Mouse (Mus musculus) left cerebral cortex, adult 18-20 months (tissue): ENCODE data around the gene Tex45. TPM values are rescaled to one million over a fixed set of nuclear protein-coding genes. Genes with fewer than 3 reads are reported as not detected.

Experiments used
- DNase-seq, 2 experiments: peaks; one replicate each; pipeline ENCODE4 v3.0.0; 2021 to 2022; ENCODE audit warnings: low spot score in 2 of 2, mixed read lengths in 1 of 2
- total RNA-seq, 2 experiments: library from RNA; stranded (reverse); gene quantifications; 2 replicates each; pipeline ENCODE4 v1.2.3; 2021

The Tex45 gene
- total RNA-seq, 2 experiments from 2014 or later = not detected

- DNase-seq = no peak
Measured at GRCm38 (mm10) chr8:3483546-3483945, 12.9 kb downstream of the Tex45 start.

- DNase-seq = no peak
Measured at GRCm38 (mm10) chr8:3485192-3485591, 14.5 kb downstream of the Tex45 start.

- peak; percentile 58 to 70 for DNase-seq
Measured at GRCm38 (mm10) chr8:3492901-3493844, 22.5 kb downstream of the Tex45 start, which contains the start of gene Zfp358. Gene Zfp358 (plus strand): TSS chr8:3493138.

DNA sequence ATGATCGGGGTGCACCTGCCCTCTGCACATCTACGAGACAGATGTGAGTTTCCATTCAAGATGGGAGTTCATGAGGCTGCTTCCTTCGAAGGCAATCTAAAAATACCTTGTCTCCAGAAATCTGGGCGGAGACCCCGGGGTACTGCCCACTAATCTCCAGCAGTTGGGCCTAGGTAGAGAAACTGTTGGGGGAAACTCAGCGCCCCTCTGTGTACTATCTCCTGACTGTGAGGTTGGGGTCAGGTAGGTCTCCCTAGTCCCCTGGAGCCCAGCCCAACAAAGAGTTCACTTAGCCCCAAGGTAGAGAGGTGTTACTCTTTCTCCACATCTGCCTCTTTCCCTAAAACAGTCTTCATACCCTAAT lies 23.2 kb downstream of the Tex45 start:
- DNase-seq = no peak

DNA sequence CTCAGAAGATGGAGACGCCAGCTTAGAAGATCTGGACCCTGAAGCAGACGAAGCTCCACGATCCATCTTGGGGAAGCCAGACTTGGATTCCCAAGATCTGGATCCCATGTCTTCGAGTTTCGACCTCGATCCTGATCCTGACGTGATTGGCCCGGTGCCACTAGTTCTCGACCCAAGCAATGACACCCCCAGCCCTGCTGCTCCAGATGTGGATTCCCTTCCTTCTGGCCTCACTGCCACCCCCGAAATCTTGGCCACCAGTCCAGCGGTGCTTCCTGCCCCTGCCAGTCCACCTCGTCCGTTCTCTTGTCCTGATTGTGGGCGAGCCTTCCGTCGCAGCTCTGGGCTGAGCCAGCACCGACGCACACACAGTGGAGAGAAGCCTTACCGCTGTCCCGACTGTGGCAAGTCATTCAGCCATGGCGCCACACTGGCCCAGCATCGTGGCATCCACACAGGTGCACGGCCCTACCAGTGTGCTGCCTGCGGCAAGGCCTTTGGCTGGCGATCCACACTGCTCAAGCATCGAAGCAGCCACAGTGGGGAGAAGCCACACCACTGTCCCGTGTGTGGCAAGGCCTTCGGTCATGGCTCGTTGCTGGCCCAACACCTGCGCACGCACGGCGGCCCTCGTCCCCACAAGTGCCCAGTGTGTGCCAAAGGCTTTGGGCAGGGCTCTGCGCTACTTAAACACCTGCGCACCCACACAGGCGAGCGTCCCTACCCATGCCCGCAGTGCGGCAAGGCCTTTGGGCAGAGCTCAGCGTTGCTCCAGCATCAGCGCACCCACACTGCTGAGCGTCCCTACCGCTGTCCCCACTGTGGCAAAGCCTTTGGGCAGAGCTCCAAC lies 25.1 kb downstream of the Tex45 start:
- DNase-seq = no peak

DNA sequence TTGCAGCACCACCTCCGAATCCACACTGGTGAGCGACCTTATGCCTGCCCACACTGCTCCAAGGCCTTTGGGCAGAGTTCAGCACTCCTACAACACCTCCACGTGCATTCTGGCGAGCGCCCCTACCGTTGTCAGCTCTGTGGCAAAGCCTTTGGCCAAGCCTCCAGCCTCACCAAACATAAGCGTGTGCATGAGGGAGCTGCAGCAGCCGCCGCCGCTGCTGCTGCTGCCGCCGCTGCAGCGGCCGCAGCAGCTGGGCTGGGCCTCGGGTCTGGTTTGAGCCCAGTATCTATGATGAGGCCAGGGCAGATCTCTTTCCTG lies 25.7 kb downstream of the Tex45 start:
- no peak for DNase-seq

GRCm38 (mm10) chr8:3498583-3498982 lies 27.9 kb downstream of the Tex45 start:
- no peak for DNase-seq

- no peak for DNase-seq
Measured at GRCm38 (mm10) chr8:3499751-3500150, 29.1 kb downstream of the Tex45 start.

DNA sequence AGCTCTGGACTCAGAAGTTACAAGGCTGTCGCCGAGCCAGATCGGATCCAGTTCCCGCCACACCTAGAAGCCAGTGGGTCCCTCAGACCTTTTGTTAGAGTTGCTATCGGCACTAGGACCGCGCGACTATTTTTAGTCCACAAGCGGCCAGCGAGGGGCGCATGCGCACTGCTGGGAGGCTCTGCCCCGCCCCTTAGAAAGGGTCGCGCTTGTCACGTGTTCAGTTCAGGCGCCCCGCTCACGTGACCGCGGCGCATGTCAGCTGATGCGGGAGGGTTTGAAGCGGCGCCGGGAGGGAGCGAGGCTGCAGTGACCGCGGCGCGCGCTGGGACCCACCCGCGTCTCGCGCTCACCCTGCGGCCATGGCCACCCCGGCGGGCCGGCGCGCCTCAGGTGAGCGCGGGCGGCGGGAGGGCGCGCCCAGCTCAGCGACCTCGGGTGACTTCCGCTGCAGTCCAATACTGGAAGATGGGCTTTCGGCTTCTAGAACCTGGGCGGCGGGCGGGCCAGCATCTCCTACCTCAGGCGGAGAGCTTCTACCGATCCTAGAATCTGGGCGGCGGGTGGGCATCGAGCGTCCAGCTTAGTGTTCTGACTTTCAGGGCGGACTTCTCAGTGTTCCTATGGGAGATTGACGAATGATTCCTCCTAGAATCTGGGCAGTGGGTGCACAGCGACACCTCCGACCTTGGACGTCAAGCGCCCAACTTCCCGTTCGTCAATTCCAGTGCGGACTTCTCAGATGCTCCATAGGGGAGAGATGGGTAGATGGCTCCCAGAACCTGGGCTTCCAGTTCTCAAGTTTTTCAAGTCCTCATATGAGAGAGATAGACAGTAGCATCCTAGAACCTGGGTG lies 29.8 kb downstream of the Tex45 start, which contains the start of gene Mcoln1:
Mcoln1 (plus strand) TSS at position 223 of the 856 bp plus-strand sequence.
- peak; percentile 97 for DNase-seq

DNA sequence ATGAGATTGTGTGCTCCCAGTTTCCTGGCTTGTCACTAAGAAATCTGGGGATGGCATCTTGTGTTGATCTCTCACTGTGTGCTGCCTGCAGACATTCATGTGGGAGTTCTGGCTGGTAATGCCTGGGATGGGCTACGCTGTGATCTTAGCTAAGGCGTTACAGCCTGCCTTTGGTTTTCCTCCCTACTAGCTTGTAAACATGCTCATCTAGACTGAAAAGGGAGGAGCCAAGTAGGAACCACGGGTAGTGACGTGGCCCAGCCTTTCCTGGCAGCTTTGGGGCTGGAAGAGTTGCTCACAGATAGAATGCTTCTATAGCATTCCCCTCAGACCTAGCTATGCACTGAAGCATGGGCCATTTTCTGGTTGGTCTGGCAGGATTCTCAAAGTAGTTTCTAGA lies 31.6 kb downstream of the Tex45 start:
- DNase-seq = peak in 1 of 2 experiments; percentile 42

GRCm38 (mm10) chr8:3507979-3508754 lies 37.5 kb downstream of the Tex45 start:
- no peak for DNase-seq

- DNase-seq = no peak
Measured at GRCm38 (mm10) chr8:3514681-3515247, 44.1 kb downstream of the Tex45 start.

GRCm38 (mm10) chr8:3515260-3515671 lies 44.6 kb downstream of the Tex45 start, which contains the start of gene Pnpla6:
Gene Pnpla6 (plus strand): TSS chr8:3515384.
- DNase-seq = peak; percentile 90 to 92

DNA sequence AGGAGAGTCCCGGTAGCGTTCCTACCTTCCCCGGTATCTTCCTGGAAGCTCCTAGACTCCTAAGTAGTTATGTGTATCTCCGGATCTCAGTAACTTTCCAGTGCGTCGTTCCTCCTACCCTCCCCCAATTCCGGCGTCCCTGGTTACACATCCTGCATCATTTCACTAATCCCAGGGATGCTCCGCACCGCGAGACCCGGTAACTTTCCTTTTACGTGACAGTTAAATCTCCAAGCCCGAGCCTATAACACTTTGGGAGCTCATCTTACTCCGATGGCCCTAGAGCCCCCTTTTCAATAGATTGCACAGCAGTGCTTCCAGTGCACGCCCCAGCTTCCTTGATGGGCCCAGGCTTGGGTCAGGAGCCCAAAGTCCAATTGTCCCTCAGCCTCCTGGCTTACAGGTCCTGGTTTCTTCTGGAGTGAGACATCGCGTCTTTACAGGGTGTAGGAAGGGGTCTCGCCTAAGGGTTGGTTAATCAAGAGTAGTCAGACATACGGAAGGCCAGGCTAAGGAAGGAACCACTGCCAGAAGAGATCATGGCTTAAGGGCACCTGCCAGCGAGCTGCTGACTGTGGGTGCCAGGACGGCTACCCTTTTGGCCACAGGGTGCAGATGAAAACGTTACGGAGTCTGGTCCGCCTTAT lies 45.2 kb downstream of the Tex45 start:
- DNase-seq = peak; percentile 55 to 62

DNA sequence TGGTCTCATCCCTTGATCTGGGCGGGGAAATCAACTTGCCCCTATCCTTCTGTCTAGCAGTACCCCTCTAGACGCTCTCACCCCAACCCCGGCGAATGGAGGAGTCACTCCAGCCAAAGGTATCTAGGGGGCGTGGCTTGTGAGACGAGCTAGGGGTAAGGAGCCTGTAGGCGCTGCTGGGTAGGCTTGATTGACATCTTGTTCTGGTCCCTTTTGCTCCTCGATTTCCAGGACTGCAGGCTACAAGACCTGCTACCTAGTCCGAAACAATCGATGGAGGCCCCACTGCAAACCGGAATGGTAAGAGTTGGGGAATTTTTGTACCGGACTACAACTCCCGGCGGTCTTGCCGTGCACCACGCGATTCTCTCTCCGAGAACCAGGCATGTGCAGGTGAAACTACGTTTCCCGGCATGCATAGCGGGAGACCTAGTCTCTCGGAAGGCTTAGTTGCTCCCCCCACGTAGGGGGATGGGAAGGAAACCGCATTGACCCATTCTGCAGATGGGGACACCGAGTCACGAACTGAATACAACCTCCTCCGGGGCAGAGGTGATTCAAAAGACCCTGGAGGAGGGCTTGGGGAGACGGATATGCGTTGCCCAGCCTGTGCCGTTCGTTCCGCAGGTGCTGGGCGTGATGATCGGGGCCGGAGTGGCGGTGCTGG lies 45.9 kb downstream of the Tex45 start:
- peak; percentile 95 to 98 for DNase-seq

GRCm38 (mm10) chr8:3517117-3517495 lies 46.4 kb downstream of the Tex45 start:
- DNase-seq = peak in 1 of 2 experiments; percentile 18

DNA sequence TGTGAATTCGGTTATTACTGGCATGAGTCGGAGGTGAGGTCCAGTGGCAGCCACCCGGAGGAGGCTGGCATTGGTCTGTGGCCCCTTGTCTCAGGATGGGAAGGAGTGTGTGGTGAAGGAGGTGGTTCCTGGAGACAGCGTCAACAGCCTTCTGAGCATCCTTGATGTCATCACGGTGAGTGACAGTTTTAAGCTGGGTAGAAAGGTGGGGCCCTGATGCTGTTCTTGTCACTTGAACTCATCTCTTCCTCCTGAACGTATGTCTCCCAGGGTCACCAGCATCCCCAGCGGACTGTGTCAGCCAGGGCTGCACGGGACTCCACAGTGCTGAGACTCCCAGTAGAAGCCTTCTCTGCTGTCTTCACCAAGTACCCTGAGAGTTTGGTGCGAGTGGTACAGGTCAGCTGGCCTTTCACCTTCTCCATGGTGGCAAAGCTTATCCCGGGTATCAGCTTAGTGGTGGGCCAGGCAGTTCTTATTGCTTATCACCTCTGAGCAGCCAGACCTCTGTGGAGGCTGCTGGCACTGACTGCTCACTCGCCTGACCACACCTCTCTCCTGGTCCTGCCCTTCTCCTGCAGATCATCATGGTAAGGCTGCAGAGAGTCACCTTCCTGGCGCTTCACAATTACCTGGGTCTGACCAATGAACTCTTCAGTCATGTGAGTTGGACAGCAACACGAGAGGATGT lies 51.5 kb downstream of the Tex45 start:
- no peak for DNase-seq

DNA sequence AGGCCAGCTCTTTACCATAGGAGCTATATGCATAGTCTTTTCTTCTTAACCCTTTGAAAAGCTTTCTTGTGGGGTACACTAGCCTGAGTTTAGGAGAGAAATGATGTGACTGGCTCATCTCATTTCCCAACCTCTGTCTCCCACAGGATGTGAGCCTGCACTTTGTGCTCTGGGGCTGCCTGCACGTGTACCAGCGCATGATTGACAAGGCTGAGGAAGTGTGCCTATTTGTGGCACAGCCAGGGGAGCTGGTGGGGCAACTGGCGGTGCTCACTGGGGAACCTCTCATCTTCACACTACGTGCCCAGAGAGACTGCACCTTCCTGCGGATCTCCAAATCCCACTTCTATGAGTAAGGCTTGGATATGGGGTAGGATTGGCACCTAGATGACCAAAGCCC lies 60.2 kb downstream of the Tex45 start:
- no peak for DNase-seq
